Mouse (Mus musculus): ENCODE measurements at regions not wholly inside any gene's neighbourhood (a gene's known extent, or its start where the extent isn't known, plus 50 kb on each side); places are given as distances from the start of the nearest gene placed in this dataset.
A peak's percentile ranks its signal among the peaks of the same experiment; 100 is the strongest.

DNA sequence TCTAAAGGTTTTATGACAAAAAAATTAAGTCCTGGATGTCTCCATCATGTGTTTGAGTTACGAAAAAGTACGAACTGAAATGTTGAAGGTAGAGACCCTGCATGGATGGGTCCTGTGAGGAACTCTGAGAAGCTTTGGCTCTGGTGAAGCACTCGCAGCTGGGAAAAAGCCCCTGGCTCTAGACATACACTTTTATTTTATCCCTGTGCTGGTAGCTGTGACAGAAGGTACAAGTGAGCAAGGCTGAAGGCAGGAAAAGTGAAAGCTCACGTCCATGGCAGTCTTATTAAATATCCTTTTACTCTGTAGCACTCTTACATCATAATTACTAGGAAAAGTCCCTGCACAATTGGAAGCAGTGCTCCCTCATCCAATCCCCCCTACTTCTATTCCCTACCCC is 336.4 kb upstream of the Tmem161b start:
- Histone ChIP-seq H3K4me2 (ENCODE audit: low read length) (no peak overlapping the region), H3K36me3 (ENCODE audit: insufficient read depth, low read length) (no peaks in the 10 kb centered on the region), H3K4me1 (replicated peaks; ENCODE audit: insufficient read depth, low read length) (no peaks in the 10 kb centered on the region), H3K4me3 (replicated peaks; ENCODE audit: low read depth, low read length) (no peak overlapping the region), H3K27ac (no peak overlapping the region), H3K9ac (ENCODE audit: low read depth, low read length) (no peak overlapping the region), H3K27me3 (ENCODE audit: insufficient read depth, low read length) (no peaks in the 10 kb centered on the region), H3K9me3 (replicated peaks; ENCODE audit: low read length) (no peaks in the 10 kb centered on the region)
- WGBS: 75% methylated on average over 4 of the region's 4 CpGs
- DNase-seq (ENCODE audit: low spot score) (no peak), ATAC-seq (replicated peaks; ENCODE audit: low FRiP score, low read depth) (no peak)
- no peak for TF ChIP-seq CTCF (IDR thresholded peaks at IDR 0.05; ENCODE audit: low read depth)

DNA sequence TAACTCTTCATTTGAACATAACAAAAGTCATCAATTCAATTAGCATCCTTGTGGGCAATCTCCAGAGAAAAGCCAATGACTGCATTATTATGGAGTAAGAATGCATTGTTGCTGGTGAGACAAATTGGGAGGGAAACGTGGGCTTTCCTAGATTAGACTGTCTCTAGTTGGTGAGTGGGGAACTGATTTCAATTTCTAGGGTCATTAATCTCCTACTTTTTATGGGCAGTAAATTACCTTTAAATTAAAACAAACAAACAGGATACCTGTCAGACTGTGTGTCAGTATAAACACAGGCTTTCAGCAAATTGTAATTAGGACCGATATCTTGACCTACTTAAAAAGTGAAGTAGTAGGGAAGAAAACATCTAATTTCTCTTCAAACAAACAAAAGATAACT is 307.4 kb upstream of the Tmem161b start:
- WGBS: 23% methylated on average over 2 of the region's 2 CpGs
- no peak for TF ChIP-seq CTCF (IDR thresholded peaks at IDR 0.05; ENCODE audit: low read depth)
- H3K4me1 ChIP-seq (replicated peaks; ENCODE audit: insufficient read depth, low read length): no peaks in the 10 kb centered on the region
- no peak overlapping the region for H3K27ac ChIP-seq
- no peak overlapping the region for H3K4me3 ChIP-seq (replicated peaks; ENCODE audit: low read depth, low read length)
- no peaks in the 10 kb centered on the region for H3K36me3 ChIP-seq (ENCODE audit: insufficient read depth, low read length)
- H3K27me3 ChIP-seq (ENCODE audit: insufficient read depth, low read length): no peaks in the 10 kb centered on the region
- H3K9ac ChIP-seq (ENCODE audit: low read depth, low read length): no peak overlapping the region
- H3K4me2 ChIP-seq (ENCODE audit: low read length): no peak overlapping the region
- DNase-seq (ENCODE audit: low spot score) (peak; percentile 24), ATAC-seq (replicated peaks; ENCODE audit: low FRiP score, low read depth) (0 out of 2 replicates have a peak, but pooled peaks have one; percentile 54)
- H3K9me3 ChIP-seq (replicated peaks; ENCODE audit: low read length): no peaks in the 10 kb centered on the region

DNA sequence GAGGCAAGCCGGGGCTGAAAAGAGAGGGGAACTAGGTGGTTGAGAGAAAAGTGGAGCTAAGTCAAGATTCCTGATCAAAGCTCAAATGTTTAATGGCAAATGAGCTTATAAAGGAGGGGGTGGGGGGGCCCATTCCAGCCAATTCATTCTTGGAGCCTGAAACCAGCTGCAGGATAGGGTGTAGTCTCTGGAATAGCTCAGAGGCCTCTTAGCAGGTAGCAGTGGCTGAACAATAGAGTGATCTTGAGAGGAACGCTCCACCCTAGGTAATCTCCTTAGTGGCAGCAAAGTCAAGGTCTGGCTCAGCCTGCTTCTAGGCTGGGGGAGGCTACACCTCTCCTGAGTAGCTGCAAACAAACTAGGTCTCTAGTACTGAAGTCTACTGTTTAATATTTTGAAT is 289.3 kb upstream of the Tmem161b start:
- 88% methylated on average over 2 of the region's 2 CpGs for WGBS
- Histone ChIP-seq H3K9me3 (replicated peaks; ENCODE audit: low read length) (no peaks in the 10 kb centered on the region), H3K27me3 (ENCODE audit: insufficient read depth, low read length) (no peaks in the 10 kb centered on the region), H3K4me2 (ENCODE audit: low read length) (no peak overlapping the region), H3K4me1 (replicated peaks; ENCODE audit: insufficient read depth, low read length) (no peaks in the 10 kb centered on the region), H3K4me3 (replicated peaks; ENCODE audit: low read depth, low read length) (no peak overlapping the region), H3K36me3 (ENCODE audit: insufficient read depth, low read length) (no peaks in the 10 kb centered on the region), H3K9ac (ENCODE audit: low read depth, low read length) (no peak overlapping the region), H3K27ac (no peak overlapping the region)
- TF ChIP-seq CTCF (IDR thresholded peaks at IDR 0.05; ENCODE audit: low read depth): no peak
- no peak for DNase-seq (ENCODE audit: low spot score)
- ATAC-seq (replicated peaks; ENCODE audit: low FRiP score, low read depth): no peak

DNA sequence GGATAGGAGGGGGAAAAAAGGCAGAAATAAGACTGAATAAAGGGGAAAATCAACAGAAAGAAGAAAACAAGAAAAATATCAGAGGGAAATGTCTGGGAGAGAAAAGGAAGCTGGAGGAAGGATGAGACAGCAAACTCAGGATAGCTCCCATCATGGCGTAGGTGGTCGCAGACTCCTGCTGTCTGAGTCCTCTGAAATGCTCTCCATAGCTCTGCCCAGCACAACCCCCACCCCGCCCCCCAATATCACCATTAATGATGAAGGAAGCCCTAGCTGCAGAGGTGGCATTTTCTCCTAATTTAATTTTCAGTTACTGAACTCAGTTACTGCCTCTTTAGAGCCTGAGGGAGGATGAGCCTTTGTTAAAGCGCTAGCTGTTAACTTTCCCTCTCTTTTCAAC is 275.6 kb upstream of the Tmem161b start:
- Histone ChIP-seq H3K36me3 (ENCODE audit: insufficient read depth, low read length) (no peaks in the 10 kb centered on the region), H3K27ac (no peak overlapping the region), H3K4me2 (ENCODE audit: low read length) (no peak overlapping the region), H3K9me3 (replicated peaks; ENCODE audit: low read length) (no peaks in the 10 kb centered on the region), H3K4me3 (replicated peaks; ENCODE audit: low read depth, low read length) (no peak overlapping the region), H3K4me1 (replicated peaks; ENCODE audit: insufficient read depth, low read length) (no peaks in the 10 kb centered on the region), H3K9ac (ENCODE audit: low read depth, low read length) (no peak overlapping the region), H3K27me3 (ENCODE audit: insufficient read depth, low read length) (no peaks in the 10 kb centered on the region)
- TF ChIP-seq CTCF (IDR thresholded peaks at IDR 0.05; ENCODE audit: low read depth): no peak
- WGBS: 92% methylated on average over 4 of the region's 4 CpGs
- no peak for ATAC-seq (replicated peaks; ENCODE audit: low FRiP score, low read depth)
- DNase-seq (ENCODE audit: low spot score): no peak

DNA sequence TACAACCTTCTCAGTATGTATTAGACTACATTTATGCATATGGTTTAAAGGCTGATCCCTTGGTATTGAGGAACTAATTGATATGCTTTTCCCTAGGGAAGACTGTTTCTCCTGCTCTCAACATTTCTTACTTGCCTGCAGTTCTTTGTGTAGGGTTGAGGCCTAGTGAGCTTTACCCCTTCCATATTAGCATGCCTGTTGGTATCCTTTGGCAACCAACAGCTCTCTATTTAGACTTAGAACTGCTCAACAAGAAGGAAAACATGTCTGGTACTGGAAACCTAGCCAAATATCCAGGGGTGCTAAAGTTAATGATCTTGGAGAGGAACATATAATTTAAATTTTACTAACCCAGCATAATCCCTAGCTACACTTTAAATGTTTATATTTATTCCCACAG is 270.9 kb upstream of the Tmem161b start:
- no peaks in the 10 kb centered on the region for H3K27me3 ChIP-seq (ENCODE audit: insufficient read depth, low read length)
- H3K4me3 ChIP-seq (replicated peaks; ENCODE audit: low read depth, low read length): no peak overlapping the region
- TF ChIP-seq CTCF (IDR thresholded peaks at IDR 0.05; ENCODE audit: low read depth): no peak
- H3K9me3 ChIP-seq (replicated peaks; ENCODE audit: low read length): no peaks in the 10 kb centered on the region
- ATAC-seq (replicated peaks; ENCODE audit: low FRiP score, low read depth): no peak
- H3K36me3 ChIP-seq (ENCODE audit: insufficient read depth, low read length): no peaks in the 10 kb centered on the region
- no peak overlapping the region for H3K4me2 ChIP-seq (ENCODE audit: low read length)
- H3K4me1 ChIP-seq (replicated peaks; ENCODE audit: insufficient read depth, low read length): no peaks in the 10 kb centered on the region
- no peak overlapping the region for H3K27ac ChIP-seq
- DNase-seq (ENCODE audit: low spot score): no peak
- H3K9ac ChIP-seq (ENCODE audit: low read depth, low read length): no peak overlapping the region

DNA sequence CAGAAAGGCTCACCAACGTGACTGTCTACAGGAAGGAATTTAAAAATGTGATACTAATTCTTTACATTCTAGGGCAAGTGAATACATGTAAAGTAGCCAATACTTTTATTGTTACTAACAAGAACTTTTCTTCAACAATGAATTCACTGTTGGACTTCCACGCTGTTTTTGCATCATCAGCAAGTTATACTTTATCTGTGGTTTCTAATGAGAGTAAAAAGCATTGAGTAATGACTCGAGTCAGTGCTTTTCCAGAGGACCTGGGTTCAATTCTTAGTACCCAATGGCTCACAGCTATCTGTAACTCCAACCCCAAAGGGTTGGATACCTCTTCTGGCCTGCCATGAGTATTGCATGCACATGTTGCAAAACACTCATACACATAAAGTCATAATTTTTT is 270.3 kb upstream of the Tmem161b start:
- WGBS: 86% methylated on average over 3 of the region's 3 CpGs
- Histone ChIP-seq H3K9ac (ENCODE audit: low read depth, low read length) (no peak overlapping the region), H3K27me3 (ENCODE audit: insufficient read depth, low read length) (no peaks in the 10 kb centered on the region), H3K27ac (no peak overlapping the region), H3K4me2 (ENCODE audit: low read length) (no peak overlapping the region), H3K9me3 (replicated peaks; ENCODE audit: low read length) (no peaks in the 10 kb centered on the region), H3K4me1 (replicated peaks; ENCODE audit: insufficient read depth, low read length) (no peaks in the 10 kb centered on the region), H3K4me3 (replicated peaks; ENCODE audit: low read depth, low read length) (no peak overlapping the region), H3K36me3 (ENCODE audit: insufficient read depth, low read length) (no peaks in the 10 kb centered on the region)
- DNase-seq (ENCODE audit: low spot score) (no peak), ATAC-seq (replicated peaks; ENCODE audit: low FRiP score, low read depth) (no peak)
- no peak for TF ChIP-seq CTCF (IDR thresholded peaks at IDR 0.05; ENCODE audit: low read depth)

DNA sequence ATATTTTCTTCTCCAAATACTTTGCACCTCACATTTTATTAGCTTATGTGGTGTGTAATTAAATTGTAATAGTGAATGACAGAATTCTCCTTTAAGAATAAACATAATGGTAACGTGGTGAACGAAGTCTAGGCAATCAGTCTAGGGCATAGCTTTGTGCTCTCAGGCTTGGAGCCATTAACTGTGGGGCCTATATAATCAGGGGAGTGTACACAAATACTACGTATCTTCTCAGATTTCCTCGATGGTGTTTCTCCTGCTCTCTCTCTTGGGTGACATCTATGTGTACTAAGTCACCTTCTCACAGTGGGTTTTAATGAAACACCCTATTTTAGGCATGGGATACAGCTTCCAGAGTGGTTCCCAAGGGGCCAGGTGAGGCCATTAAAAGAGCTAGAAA is 269.7 kb upstream of the Tmem161b start:
- DNase-seq (ENCODE audit: low spot score) (no peak), ATAC-seq (replicated peaks; ENCODE audit: low FRiP score, low read depth) (no peak)
- H3K27ac ChIP-seq: no peak overlapping the region
- no peak overlapping the region for H3K4me2 ChIP-seq (ENCODE audit: low read length)
- no peaks in the 10 kb centered on the region for H3K27me3 ChIP-seq (ENCODE audit: insufficient read depth, low read length)
- H3K9ac ChIP-seq (ENCODE audit: low read depth, low read length): no peak overlapping the region
- 40% methylated on average over 4 of the region's 4 CpGs for WGBS
- H3K4me1 ChIP-seq (replicated peaks; ENCODE audit: insufficient read depth, low read length): no peaks in the 10 kb centered on the region
- no peak for TF ChIP-seq CTCF (IDR thresholded peaks at IDR 0.05; ENCODE audit: low read depth)
- H3K36me3 ChIP-seq (ENCODE audit: insufficient read depth, low read length): no peaks in the 10 kb centered on the region
- H3K9me3 ChIP-seq (replicated peaks; ENCODE audit: low read length): no peaks in the 10 kb centered on the region
- no peak overlapping the region for H3K4me3 ChIP-seq (replicated peaks; ENCODE audit: low read depth, low read length)

Data from kidney, postnatal 0 days (tissue).